Mouse (Mus musculus): ENCODE data around the gene Esrp2. TPM values are rescaled to one million over a fixed set of nuclear protein-coding genes. Genes with fewer than 3 reads are reported as not detected.

Gene Esrp2
- 5.3 TPM for polyA plus RNA-seq (2017; shearing (Covaris generic))

DNA sequence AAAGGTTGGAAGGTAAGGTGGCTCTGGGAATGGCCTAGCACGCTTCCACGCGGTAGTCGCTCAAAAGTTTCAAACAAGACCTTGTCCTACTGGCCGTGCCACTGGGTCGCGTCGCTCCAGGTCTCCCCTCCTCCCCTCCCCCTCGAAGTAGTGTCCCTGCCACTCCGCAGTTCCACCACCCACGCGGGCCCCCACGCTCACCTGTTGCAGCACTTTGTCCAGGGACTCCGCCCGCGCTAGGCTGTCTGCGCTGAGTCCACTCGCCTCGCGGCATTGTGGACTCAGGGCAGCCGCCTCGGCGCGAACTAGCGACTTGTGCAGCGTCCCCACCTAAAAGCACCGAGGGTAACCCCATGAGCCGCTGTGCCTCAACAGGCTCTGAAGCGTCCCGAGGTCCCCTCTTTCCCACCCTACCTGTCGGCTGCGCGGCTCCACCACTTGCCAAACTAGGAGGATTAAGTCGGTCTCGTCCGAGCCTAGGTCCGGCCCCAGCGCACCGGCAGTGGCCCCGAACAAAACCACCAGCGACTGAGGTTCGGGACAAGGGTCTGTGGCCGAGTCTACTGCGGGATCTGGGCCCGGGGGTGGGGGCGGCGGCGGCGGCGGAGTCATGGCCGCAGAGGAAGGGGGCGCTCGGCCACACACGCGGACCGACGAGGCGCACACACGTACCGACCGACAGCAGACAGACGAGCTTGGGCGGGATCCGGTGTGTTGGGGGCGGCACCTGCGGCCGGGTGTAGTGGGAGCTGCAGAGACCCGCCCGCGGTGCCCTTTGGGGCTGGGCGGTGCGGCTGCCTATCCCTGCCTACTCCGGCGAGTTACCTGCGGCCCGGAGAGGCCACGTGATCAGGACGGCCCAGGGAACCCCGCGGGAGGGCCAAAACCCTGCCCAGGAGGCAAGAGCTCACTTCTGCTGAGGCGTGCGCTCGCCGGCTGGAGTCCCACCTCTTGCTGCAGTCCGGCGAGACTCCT, at the start of gene Esrp2:
Gene Esrp2, minus strand, starts transcription at position 819 of the 975 bp plus-strand sequence.

DNA sequence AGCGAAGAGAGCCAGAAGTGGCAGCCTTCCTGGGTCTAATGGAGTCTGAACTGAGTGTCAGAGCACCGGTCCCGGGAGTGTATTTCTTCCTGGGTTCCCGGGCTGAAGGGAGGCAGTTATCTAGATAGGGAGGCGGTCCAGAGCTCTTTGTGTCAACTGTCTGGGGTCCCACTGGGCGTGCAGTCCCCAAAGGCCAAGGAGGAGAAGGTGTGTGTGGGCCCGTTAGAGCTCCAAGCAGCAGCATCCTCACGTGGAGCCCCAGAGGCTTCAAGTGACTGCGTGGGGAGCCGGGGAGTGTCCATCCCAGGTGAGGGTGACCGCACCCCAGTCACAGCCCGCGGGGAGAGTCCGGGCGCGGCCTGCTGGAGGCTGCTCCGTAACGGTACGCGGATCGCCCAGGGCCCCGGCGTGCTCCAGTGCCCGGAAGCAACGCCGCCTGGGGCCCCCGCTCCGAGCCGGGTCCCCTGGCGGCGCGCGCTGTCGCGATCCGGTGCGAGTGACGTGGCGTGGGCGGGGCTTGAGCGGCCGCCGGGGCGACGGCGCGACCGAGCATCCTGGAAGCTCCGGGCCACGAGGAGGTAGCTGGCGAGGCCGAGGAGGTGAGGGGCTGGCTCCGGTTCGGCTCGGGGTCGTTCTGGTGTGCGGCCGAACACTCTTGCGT, 31.7 kb upstream of the Esrp2 start, which contains the start of gene Slc7a6:
Gene Slc7a6, plus strand, starts transcription at position 502 of the 661 bp plus-strand sequence.

GRCm38 (mm10) chr8:106149801-106150652, 13.3 kb upstream of the Esrp2 start, which contains the start of gene Pla2g15:
Pla2g15 (plus strand) TSS chr8:106150399.

Other genes with a start within 250 kb of the Esrp2 start
- 2.1 TPM for gene Nrn1l, start 243.4 kb downstream of the Esrp2 start, polyA plus RNA-seq (2017; shearing (Covaris generic))
- 28.0 TPM for gene Pskh1, start 236.5 kb downstream of the Esrp2 start, polyA plus RNA-seq (2017; shearing (Covaris generic))
- 2.8 TPM for gene Ctrl, start 203.1 kb downstream of the Esrp2 start, polyA plus RNA-seq (2017; shearing (Covaris generic))
- gene Psmb10, start 198.5 kb downstream of the Esrp2 start, polyA plus RNA-seq (2017; shearing (Covaris generic)): 552 TPM
- 0.55 TPM for gene Lcat, start 193.6 kb downstream of the Esrp2 start, polyA plus RNA-seq (2017; shearing (Covaris generic))
- gene Slc12a4, start 170.9 kb downstream of the Esrp2 start, polyA plus RNA-seq (2017; shearing (Covaris generic)): 7.0 TPM
- gene Dpep3, start 157.5 kb downstream of the Esrp2 start, polyA plus RNA-seq (2017; shearing (Covaris generic)): not detected
- gene Dus2, start 145.6 kb downstream of the Esrp2 start, polyA plus RNA-seq (2017; shearing (Covaris generic)): 26.0 TPM
- not detected for gene Dpep2nb, start 131.0 kb downstream of the Esrp2 start, polyA plus RNA-seq (2017; shearing (Covaris generic))
- gene Ddx28, start 125.1 kb downstream of the Esrp2 start, polyA plus RNA-seq (2017; shearing (Covaris generic)): 6.7 TPM
- 36.8 TPM for gene Nfatc3, start 78.1 kb downstream of the Esrp2 start, polyA plus RNA-seq (2017; shearing (Covaris generic))
- 12.9 TPM for gene Pla2g15, start 13.4 kb upstream of the Esrp2 start, polyA plus RNA-seq (2017; shearing (Covaris generic))
- 50.2 TPM for gene Slc7a6, start 31.9 kb upstream of the Esrp2 start, polyA plus RNA-seq (2017; shearing (Covaris generic))
- 32.5 TPM for gene Slc7a6os, start 74.0 kb upstream of the Esrp2 start, polyA plus RNA-seq (2017; shearing (Covaris generic))
- 46.0 TPM for gene Prmt7, start 74.0 kb upstream of the Esrp2 start, polyA plus RNA-seq (2017; shearing (Covaris generic))
- not detected for gene Smpd3, start 201.0 kb upstream of the Esrp2 start, polyA plus RNA-seq (2017; shearing (Covaris generic))